8 mouse cellular contexts compared by ENCODE assay signal in the genomic region with DNA sequence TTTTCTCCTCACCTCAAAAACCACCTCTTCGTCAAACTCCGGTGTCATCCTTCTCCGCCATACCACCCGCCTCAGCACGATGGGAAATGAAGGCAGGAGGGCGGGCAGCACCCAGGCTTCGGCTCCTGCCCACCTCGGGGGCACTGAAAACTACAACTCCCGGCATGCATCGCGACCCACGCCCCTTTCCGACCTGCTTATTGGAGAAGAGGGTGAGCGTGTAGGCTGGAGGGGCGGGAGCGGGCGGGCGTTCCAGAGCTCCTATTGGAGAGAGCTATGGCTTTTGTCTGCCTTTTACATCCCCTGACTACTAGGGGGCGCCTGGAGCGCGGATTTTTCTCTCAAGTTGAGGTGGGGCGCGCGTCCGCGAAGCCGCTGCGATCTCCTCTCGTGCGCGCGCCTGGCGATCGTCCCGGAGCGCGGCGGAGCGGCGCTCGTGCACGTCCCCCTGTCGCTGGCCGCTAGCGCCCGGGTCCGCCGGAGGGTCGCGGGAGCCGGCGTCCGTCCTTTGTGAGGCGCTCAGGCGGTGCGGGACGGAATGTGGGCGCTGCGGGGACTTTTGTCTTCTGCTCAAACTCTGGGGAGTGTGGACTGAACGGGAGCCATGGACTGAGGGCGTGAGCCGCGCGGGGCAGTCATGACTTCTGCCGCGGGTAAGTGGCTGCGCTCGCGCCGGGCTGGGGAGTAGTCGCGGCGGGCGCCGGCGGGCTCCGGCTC. TPM values are rescaled to one million over a fixed set of nuclear protein-coding genes. Genes with fewer than 3 reads are reported as not detected.
DNase-seq lines count a peak whose midpoint lies in the region; ATAC-seq lines count a peak whose summit lies in the region.

A gene (minus strand): TSS at position 160 of the 717 bp plus-strand sequence.
A gene (plus strand): TSS at position 344 of the 717 bp plus-strand sequence.

- H3K9me3 ChIP-seq in forebrain, embryonic 14.5 days (replicated peaks; ENCODE audit: control insufficient read depth, low read length) = no peaks in the 10 kb centered on the region
- no peaks in the 10 kb centered on the region for H3K9me3 ChIP-seq in neural tube, embryonic 15.5 days (replicated peaks)

- H3K27ac ChIP-seq in forebrain, embryonic 14.5 days (ENCODE audit: low read depth, low read length) = peak within 1 kb of the TSS; percentile 66
- peak within 1 kb of the TSS; percentile 82 for H3K27ac ChIP-seq in neural tube, embryonic 15.5 days (replicated peaks)

- H3K4me1 ChIP-seq in forebrain, embryonic 14.5 days (ENCODE audit: control insufficient read depth, insufficient read depth, low read length) = peaks cover 18% of the 10 kb centered on the region
- peaks cover 34% of the 10 kb centered on the region for H3K4me1 ChIP-seq in neural tube, embryonic 15.5 days

- H3K4me2 ChIP-seq in forebrain, embryonic 14.5 days (ENCODE audit: low read length) = peak within 1 kb of the TSS; percentile 85
- peak within 1 kb of the TSS; percentile 88 for H3K4me2 ChIP-seq in neural tube, embryonic 15.5 days

- peak; percentile 99 for ATAC-seq in forebrain, embryonic 14.5 days
- peak; percentile 98 for ATAC-seq in neural tube, embryonic 15.5 days (ENCODE audit: low FRiP score)

- peaks cover 4% of the 10 kb centered on the region; the same call in 1 of the 2 replicates for H3K36me3 ChIP-seq in forebrain, embryonic 14.5 days (ENCODE audit: control insufficient read depth, insufficient read depth, low read length)
- H3K36me3 ChIP-seq in neural tube, embryonic 15.5 days = no peaks in the 10 kb centered on the region

- no peaks in the 10 kb centered on the region for H3K27me3 ChIP-seq in forebrain, embryonic 14.5 days (replicated peaks; ENCODE audit: control insufficient read depth, insufficient read depth, low read length)
- H3K27me3 ChIP-seq in neural tube, embryonic 15.5 days (replicated peaks) = no peaks in the 10 kb centered on the region

- under 1% methylated on average over 64 of the region's 77 CpGs for WGBS in forebrain, embryonic 14.5 days
- under 1% methylated on average over 67 of the region's 77 CpGs for WGBS in neural tube, embryonic 15.5 days

- intact Hi-C loops in heart, postnatal 14 days (cut with DNase I) = loop anchor here (1.0 kb wide), 1 partner anchor 80 kb away; no protein-coding TSS in a partner anchor

- peak; percentile 99 for DNase-seq in ES-CJ7 (ENCODE audit: low read depth, low spot score)
- DNase-seq in cerebellum, adult 11 months = peak; percentile 99
- DNase-seq in forebrain, embryonic 14.5 days (ENCODE audit: low spot score) = peak; percentile 100
- peak; percentile 100 for DNase-seq in heart, postnatal 14 days
- peak; percentile 98 for DNase-seq in layer of hippocampus, adult 11-12 months (ENCODE audit: low spot score)
- peak; percentile 99 to 100 for DNase-seq in lung, adult 18-20 months
- peak; percentile 99 for DNase-seq in testis, postnatal 14 days (ENCODE audit: low spot score)

- peak within 1 kb of the TSS; percentile 89 for H3K4me3 ChIP-seq in forebrain, embryonic 14.5 days (ENCODE audit: low read depth, low read length)
- peak within 1 kb of the TSS; percentile 66 for H3K4me3 ChIP-seq in neural tube, embryonic 15.5 days (replicated peaks)

- peak within 1 kb of the TSS; percentile 92 for H3K9ac ChIP-seq in forebrain, embryonic 14.5 days (ENCODE audit: low read length)
- H3K9ac ChIP-seq in neural tube, embryonic 15.5 days (replicated peaks) = peak within 1 kb of the TSS; percentile 77

RNA-seq across cellular contexts. Expression of the first gene that starts in this region (rescaled TPM):
- polyA plus RNA-seq in forebrain, embryonic 14.5 days (2014; fragmentation: Nextera tagmentation; extraction: Ambion mirVana) = 70.2 and 75.5 TPM in 2 replicates
- total RNA-seq in heart, postnatal 14 days (2021) = 10 to 100 TPM; 34.9 to 35.3 TPM
- polyA plus RNA-seq in neural tube, embryonic 15.5 days (2015; fragmentation: Nextera tagmentation; extraction: Ambion mirVana) = 42.3 and 43.1 TPM in 2 replicates

RNA-seq across cellular contexts. Expression of the second gene that starts in this region (rescaled TPM):
- 1.3 and 1.7 TPM in 2 replicates for polyA plus RNA-seq in forebrain, embryonic 14.5 days (2014; fragmentation: Nextera tagmentation; extraction: Ambion mirVana)
- 1 to 10 TPM; 6.9 to 7.3 TPM for total RNA-seq in heart, postnatal 14 days (2021)
- 1.8 and 2.3 TPM in 2 replicates for polyA plus RNA-seq in neural tube, embryonic 15.5 days (2015; fragmentation: Nextera tagmentation; extraction: Ambion mirVana)

Comparison
In these comparisons a context has a peak if more than half of its experiments do, and no peak if none do; other contexts are left out.
1. Peak in every context shown above with its lines: DNase-seq, ATAC-seq, H3K4me3 ChIP-seq and H3K27ac ChIP-seq.